Mouse (Mus musculus) thymus, postnatal 0 days (tissue): ENCODE results near the gene Zfp445. TPM values are rescaled to one million over a fixed set of nuclear protein-coding genes. Genes with fewer than 3 reads are reported as not detected.
A peak's percentile ranks its signal among the peaks of the same experiment; 100 is the strongest.
"Not testable (repeated sequence)": the region's sequence is repeated elsewhere in the genome, so short reads cannot be mapped to it uniquely, and the experiment has no call there.

Source experiments
- DNase-seq: peaks from one replicate; pipeline ENCODE4 v3.0.0-alpha.2; 2015; ENCODE audit warnings: low spot score
- polyA plus RNA-seq: library from polyadenylated mRNA; unstranded; fragments of >200 nt; fragmentation: Nextera tagmentation; extraction: Ambion mirVana; gene quantifications from 2 replicates; pipeline ENCODE4 v1.2.1, GENCODE M21; 2015

Gene Zfp445
- 32.5 and 36.0 TPM in 2 replicates for polyA plus RNA-seq

GRCm38 (mm10) chr9:122865697-122866166, at the start of gene Zfp445:
Zfp445 (minus strand) TSS chr9:122866006.
- peak; percentile 90 for DNase-seq

DNA sequence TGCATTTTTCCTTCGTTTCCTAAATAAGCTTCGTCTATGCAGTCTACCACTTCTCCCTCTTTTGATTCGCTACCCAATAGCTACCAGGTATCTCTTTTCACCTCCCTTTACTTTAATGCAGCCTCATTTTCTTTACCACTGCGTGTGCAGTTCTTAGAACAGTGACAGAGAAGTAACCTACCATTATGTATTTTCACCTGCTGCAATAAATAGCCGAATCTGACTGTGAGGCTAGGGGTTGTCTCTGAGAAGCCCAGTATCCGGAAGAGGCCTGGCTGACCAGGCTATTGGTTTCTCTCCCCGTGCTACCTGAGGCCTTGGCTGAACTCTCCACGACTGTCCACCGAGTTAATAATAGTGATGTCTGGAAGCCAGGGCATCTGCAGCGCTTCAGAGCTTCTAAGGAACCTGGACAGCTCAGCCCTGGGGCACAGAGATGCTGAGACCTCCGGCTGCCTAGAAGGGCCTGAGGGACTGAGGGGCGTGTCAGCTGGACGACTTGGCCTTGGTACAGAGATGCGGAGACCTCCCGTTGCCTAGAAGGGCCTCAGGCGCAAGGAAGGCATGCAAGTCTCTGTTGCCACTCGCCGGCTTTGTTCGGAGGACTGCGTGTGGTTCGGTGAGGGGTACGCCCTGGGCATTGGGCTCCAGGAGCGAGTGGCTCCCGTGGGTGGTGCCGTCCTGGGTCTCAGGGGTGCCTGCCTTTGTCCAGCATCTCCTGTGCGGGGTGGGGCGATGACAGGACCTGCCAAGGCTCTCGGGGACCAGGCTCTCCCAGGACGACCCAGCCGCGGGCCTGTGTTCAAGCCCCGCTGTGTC, 37.1 kb upstream of the Zfp445 start:
- DNase-seq: no peak

DNA sequence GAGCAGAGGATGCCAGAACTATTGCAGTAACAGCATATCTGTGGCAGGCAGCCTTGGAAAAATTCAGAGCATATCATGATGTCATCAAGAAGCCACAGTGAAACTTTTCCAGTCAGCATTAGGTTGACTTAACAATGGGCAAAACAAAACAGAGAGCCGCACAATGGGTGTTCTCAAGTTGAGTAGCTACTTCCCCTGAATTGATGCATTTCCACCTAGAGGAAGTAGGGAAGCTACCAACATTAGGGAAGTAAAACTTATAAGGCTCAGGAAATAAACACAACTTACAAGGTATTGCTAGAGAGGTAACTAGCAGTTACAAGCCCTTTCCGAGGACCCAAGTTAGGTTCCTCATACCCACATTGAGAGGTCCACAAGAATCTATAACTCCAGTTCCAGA, 35.2 kb upstream of the Zfp445 start:
- DNase-seq: no peak

- DNase-seq: peak; percentile 85
These were observed 20.8 kb upstream of the Zfp445 start for GRCm38 (mm10) chr9:122886372-122887179.

- DNase-seq: no peak
These were observed 19.6 kb upstream of the Zfp445 start, which contains the start of gene Zkscan7 for GRCm38 (mm10) chr9:122885385-122885784. Zkscan7 (plus strand) TSS chr9:122885685.

- no peak for DNase-seq
These were observed 9.3 kb upstream of the Zfp445 start for GRCm38 (mm10) chr9:122875145-122875544.

- DNase-seq: no peak
These were observed 8.8 kb upstream of the Zfp445 start for GRCm38 (mm10) chr9:122874653-122875052.

DNA sequence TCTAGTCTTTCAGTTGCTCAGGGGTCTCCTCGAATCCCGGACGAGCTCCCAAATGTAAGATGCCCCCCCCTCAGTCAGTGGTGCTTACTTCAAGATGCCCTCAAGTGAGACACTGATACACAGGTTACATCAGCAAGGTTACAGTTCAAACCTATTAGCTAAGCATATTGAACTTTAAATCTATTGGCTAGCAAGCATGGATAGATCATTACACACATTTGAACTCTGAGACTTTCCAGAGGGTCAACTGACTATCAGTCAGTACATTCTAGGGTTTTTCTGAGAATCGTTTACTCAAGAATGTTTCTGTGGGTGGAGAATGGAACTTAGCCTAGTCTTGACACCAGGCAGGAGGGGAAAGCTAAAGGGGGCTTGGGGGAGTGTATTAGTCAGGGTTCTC, 6.8 kb upstream of the Zfp445 start:
- DNase-seq: no peak

- DNase-seq: no peak
These were observed 386 bp upstream of the Zfp445 start for GRCm38 (mm10) chr9:122866192-122866591.

GRCm38 (mm10) chr9:122864848-122865247, 958 bp downstream of the Zfp445 start:
- no peak for DNase-seq

GRCm38 (mm10) chr9:122863731-122864130, 2.1 kb downstream of the Zfp445 start:
- no peak for DNase-seq

- no peak for DNase-seq
These were observed 5.1 kb downstream of the Zfp445 start for GRCm38 (mm10) chr9:122860752-122861151.

- no peak for DNase-seq
These were observed 9.1 kb downstream of the Zfp445 start for GRCm38 (mm10) chr9:122856716-122857115.

- DNase-seq: no peak
These were observed 10.2 kb downstream of the Zfp445 start for GRCm38 (mm10) chr9:122855617-122856016.

DNA sequence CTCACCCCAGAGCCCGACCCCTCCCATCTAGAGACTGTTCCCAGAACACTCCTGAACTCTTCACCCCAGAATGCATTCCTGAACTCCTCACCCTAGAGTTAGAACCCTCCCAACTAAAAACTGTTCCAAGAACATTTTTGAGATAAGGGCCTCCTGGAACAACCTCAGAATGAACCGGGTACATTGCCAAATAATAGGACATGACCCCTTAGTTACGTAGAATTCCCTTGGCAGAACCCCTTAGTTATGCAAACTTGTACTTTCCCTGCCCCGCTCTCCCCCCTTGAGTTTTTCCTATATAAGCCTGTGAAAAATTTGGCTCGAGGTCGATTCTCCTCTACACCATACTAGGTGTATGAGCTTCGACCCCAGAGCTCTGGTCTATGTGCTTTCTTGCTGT, 10.7 kb downstream of the Zfp445 start:
- not testable (repeated sequence) for DNase-seq

GRCm38 (mm10) chr9:122854526-122854925, 11.3 kb downstream of the Zfp445 start:
- DNase-seq: no peak

- DNase-seq: not testable (repeated sequence)
These were observed 17.9 kb downstream of the Zfp445 start for GRCm38 (mm10) chr9:122847811-122848311.

DNA sequence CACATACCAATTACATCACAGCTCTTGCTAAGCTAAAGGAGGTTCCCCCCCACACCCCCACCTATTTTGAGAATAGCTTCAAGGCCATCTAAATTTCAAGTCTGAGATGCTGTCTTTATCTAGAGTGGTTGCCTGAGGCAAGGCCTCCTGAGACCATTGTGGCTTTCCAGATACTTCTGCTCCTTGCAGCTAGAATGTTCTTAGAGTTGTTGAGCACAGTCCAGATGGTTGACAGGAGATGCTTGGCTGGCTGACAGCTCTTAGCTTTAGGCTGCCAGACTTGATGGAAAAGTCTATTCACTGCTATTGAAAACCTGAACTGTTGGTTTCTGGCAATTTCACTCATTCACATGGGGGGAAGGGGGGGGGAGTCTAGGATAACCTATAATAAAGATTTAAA, 19.6 kb downstream of the Zfp445 start:
- DNase-seq: no peak

GRCm38 (mm10) chr9:122845621-122846020, 20.2 kb downstream of the Zfp445 start:
- no peak for DNase-seq

- DNase-seq: no peak
These were observed 22.0 kb downstream of the Zfp445 start, which contains the start of gene Gm35549 for GRCm38 (mm10) chr9:122843760-122844159. Gm35549 (minus strand) TSS chr9:122844035.

DNA sequence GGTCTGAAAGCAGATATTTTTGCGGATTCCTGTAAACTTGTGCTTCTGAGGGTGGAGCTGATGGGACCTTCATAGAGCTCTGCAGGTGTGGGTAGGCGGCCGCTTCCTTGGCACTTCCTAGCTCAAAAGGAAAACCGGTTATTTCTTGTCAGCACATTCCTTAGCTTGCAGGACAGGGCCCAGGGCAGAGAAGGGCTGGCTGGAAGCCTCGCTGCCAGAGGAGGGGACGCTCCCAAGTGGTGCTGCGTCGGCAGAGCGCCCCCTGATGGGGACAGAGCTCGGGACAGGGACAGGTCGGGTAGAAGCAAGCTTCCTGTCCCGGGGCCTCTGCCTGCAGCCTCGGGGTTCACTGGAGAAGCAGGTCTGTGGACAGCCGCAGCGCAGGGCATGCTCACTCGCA, 28.1 kb downstream of the Zfp445 start:
- peak; percentile 43 for DNase-seq

GRCm38 (mm10) chr9:122837216-122837615, 28.6 kb downstream of the Zfp445 start:
- DNase-seq: no peak
